Mouse (Mus musculus) intestine, embryonic 16.5 days (tissue): ENCODE measurements at regions not wholly inside any gene's neighbourhood (a gene's known extent, or its start where the extent isn't known, plus 50 kb on each side); places are given as distances from the start of the nearest gene placed in this dataset.
A peak's percentile ranks its signal among the peaks of the same experiment; 100 is the strongest.

Experiments used
- ATAC-seq: fragments of 200-750 bp; cut with Nextera tagmentation; 2 replicates; pipeline ENCODE4 v1.8.0; 2017; ENCODE audit warnings: moderate TSS enrichment, moderate library complexity
- H3K27ac ChIP-seq: fragments of 300-500 bp; sonication (generic); 2 replicates; pipeline ENCODE4 v1.5.1; 2014; ENCODE audit warnings: mild to moderate bottlenecking, low read length
- H3K27me3 ChIP-seq: fragments of 300-500 bp; sonication (generic); replicated peaks from 2 replicates; pipeline ENCODE4 v1.6.1; 2014; ENCODE audit warnings: low read length, control low read depth, mixed read lengths; ENCODE audit not compliant: control insufficient read depth, insufficient read depth
- H3K36me3 ChIP-seq: fragments of 300-500 bp; sonication (generic); 2 replicates; pipeline ENCODE4 v1.6.1; 2014; ENCODE audit warnings: low read length, control low read depth; ENCODE audit not compliant: control insufficient read depth, insufficient read depth
- H3K4me1 ChIP-seq: fragments of 300-500 bp; sonication (generic); 2 replicates; pipeline ENCODE4 v1.6.1; 2014; ENCODE audit warnings: low read length, control low read depth, mixed read lengths; ENCODE audit not compliant: control insufficient read depth, insufficient read depth
- H3K4me2 ChIP-seq: fragments of 300-500 bp; sonication (generic); 2 replicates; pipeline ENCODE4 v1.6.1; 2014; ENCODE audit warnings: low read depth, low read length, control low read depth
- H3K4me3 ChIP-seq: fragments of 300-500 bp; sonication (generic); 2 replicates; pipeline ENCODE4 v1.5.1; 2014; ENCODE audit warnings: mild to moderate bottlenecking, low read length
- H3K9ac ChIP-seq: fragments of 300-500 bp; sonication (generic); 2 replicates; pipeline ENCODE4 v1.6.1; 2014; ENCODE audit warnings: low read depth, low read length
- H3K9me3 ChIP-seq: fragments of 300-500 bp; sonication (generic); 2 replicates; pipeline ENCODE4 v1.6.1; 2016; ENCODE audit warnings: low read length, control low read depth; ENCODE audit not compliant: control insufficient read depth
- WGBS: fragments of 180-500 bp; shearing (Covaris S2); extraction: QIAGEN DNeasy Blood & Tissue Kit; methylation state at CpG from one replicate; pipeline ENCODE4 v1.1.7; 2014; 5-methylcytosine and 5-hydroxymethylcytosine counted together

GRCm38 (mm10) chr1:190398308-190398707, 227.8 kb upstream of the Prox1 start:
- no peaks in the 10 kb centered on the region for H3K9me3 ChIP-seq
- no peak overlapping the region for H3K9ac ChIP-seq
- no peaks in the 10 kb centered on the region for H3K36me3 ChIP-seq
- no peak overlapping the region for H3K4me3 ChIP-seq
- H3K27me3 ChIP-seq = no peaks in the 10 kb centered on the region
- WGBS = 42% methylated on average over 6 of the region's 6 CpGs
- no peaks in the 10 kb centered on the region for H3K4me1 ChIP-seq
- H3K27ac ChIP-seq = no peak overlapping the region
- ATAC-seq = no peak
- H3K4me2 ChIP-seq = no peak overlapping the region

DNA sequence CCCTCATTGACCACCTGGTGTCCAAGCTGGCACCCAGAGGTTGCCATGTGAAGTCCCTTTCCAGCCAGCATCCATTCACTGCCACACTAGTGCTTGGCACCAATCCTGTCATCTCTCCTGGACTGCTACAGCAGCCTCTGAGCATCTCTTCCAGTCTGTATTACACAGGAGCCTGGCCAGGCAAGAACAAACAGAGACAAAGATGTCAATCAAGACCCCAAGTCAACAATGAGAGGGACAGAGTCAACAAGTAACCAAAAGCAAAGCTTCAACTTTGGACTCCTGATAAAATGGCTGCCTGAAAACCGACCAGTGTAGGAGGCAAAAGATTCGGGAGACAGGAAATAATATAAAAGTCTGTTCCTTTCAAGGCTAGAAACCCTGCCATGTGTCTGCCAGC, 227.3 kb upstream of the Prox1 start:
- H3K27ac ChIP-seq = no peak overlapping the region
- no peak overlapping the region for H3K4me3 ChIP-seq
- H3K9ac ChIP-seq = no peak overlapping the region
- H3K9me3 ChIP-seq = no peaks in the 10 kb centered on the region
- H3K4me1 ChIP-seq = no peaks in the 10 kb centered on the region
- ATAC-seq = no peak
- WGBS = 33% methylated on average over 2 of the region's 2 CpGs
- no peak overlapping the region for H3K4me2 ChIP-seq
- H3K36me3 ChIP-seq = no peaks in the 10 kb centered on the region
- H3K27me3 ChIP-seq = no peaks in the 10 kb centered on the region

DNA sequence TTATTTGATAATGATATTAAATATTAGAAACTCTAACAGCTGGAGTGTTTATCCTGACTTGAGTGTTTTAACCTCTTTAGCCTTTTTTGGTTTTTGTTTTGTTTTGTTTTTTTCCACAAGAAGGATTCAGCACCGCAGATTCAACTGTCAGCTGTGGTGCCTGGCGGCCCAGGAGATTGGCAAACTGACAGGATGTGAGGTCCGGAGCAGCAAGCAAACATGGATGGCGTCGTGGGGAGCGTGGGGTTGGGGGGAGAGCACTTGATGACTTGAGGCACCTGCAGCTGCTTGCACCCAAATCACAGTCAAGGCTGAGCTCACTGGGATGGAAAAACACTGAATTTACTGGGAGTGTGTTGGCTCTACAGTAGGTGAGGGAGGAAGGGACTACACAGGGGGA, 222.5 kb upstream of the Prox1 start:
- 62% methylated on average over 6 of the region's 6 CpGs for WGBS
- ATAC-seq = no peak
- Histone ChIP-seq H3K9me3 (no peaks in the 10 kb centered on the region), H3K27me3 (no peaks in the 10 kb centered on the region), H3K9ac (no peak overlapping the region), H3K36me3 (no peaks in the 10 kb centered on the region), H3K4me1 (no peaks in the 10 kb centered on the region), H3K4me3 (no peak overlapping the region), H3K27ac (no peak overlapping the region), H3K4me2 (no peak overlapping the region)

DNA sequence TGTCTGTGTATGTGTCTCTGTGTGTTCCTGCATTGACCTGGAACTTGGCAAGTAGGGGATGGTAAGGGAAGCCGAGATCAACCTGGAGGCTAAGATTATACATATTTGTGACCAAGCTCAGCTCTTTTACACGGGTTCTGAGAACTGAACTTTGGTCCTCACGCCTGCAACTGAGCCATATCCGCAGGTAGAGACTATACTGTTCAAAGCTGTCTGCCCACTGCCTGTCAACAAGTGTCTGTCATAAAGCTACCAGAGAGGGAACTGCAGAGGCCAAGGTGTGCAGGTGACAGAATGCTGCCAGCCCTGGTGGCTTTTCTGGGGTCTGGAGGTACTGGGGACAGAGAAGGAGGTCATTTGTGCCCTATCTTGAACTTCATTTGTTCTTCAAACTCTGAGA, 218.3 kb upstream of the Prox1 start:
- H3K4me2 ChIP-seq = no peak overlapping the region
- H3K9ac ChIP-seq = no peak overlapping the region
- ATAC-seq = peak; percentile 81
- no peak overlapping the region for H3K27ac ChIP-seq
- no peak overlapping the region for H3K4me3 ChIP-seq
- H3K27me3 ChIP-seq = no peaks in the 10 kb centered on the region
- H3K36me3 ChIP-seq = no peaks in the 10 kb centered on the region
- H3K4me1 ChIP-seq = no peaks in the 10 kb centered on the region
- H3K9me3 ChIP-seq = no peaks in the 10 kb centered on the region
- 76% methylated on average over 4 of the region's 4 CpGs for WGBS

DNA sequence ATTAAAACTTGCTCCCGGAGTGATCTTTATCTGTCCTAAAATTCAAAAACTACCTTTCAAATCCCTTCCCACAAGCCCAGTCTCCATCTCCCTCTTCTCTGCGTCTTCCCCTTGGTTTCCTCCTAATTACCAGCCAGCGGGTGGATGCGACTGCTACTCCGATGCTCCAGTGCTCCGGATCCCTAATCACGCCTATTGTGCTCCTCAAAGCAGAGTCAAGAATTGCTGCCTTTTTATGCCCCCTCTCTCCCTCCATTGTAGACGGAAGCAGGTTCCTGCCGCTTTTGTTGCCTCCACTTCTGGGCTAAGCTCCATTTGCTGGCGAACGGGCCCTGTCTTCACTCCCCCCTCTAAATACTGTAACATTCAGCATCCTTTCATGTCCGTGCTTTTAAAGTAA, 214.0 kb upstream of the Prox1 start:
- H3K4me3 ChIP-seq = no peak overlapping the region
- H3K9ac ChIP-seq = no peak overlapping the region
- H3K4me2 ChIP-seq = no peak overlapping the region
- 73% methylated on average over 12 of the region's 12 CpGs for WGBS
- no peak for ATAC-seq
- H3K4me1 ChIP-seq = no peaks in the 10 kb centered on the region
- no peaks in the 10 kb centered on the region for H3K9me3 ChIP-seq
- no peaks in the 10 kb centered on the region for H3K27me3 ChIP-seq
- no peak overlapping the region for H3K27ac ChIP-seq
- no peaks in the 10 kb centered on the region for H3K36me3 ChIP-seq

- ATAC-seq = no peak
- H3K36me3 ChIP-seq = no peaks in the 10 kb centered on the region
- no peaks in the 10 kb centered on the region for H3K9me3 ChIP-seq
- H3K4me1 ChIP-seq = no peaks in the 10 kb centered on the region
- no peak overlapping the region for H3K27ac ChIP-seq
- no peaks in the 10 kb centered on the region for H3K27me3 ChIP-seq
- H3K4me2 ChIP-seq = no peak overlapping the region
- H3K4me3 ChIP-seq = no peak overlapping the region
- 78% methylated on average over 10 of the region's 10 CpGs for WGBS
- H3K9ac ChIP-seq = no peak overlapping the region
These were observed 212.8 kb upstream of the Prox1 start for GRCm38 (mm10) chr1:190383256-190383838.

- no peak overlapping the region for H3K9ac ChIP-seq
- H3K27ac ChIP-seq = no peak overlapping the region
- H3K4me2 ChIP-seq = no peak overlapping the region
- H3K27me3 ChIP-seq = no peaks in the 10 kb centered on the region
- WGBS = 50% methylated on average over 10 of the region's 10 CpGs
- H3K4me1 ChIP-seq = no peaks in the 10 kb centered on the region
- no peak for ATAC-seq
- H3K4me3 ChIP-seq = no peak overlapping the region
- H3K9me3 ChIP-seq = no peaks in the 10 kb centered on the region
- H3K36me3 ChIP-seq = no peaks in the 10 kb centered on the region
These were observed 209.6 kb upstream of the Prox1 start for GRCm38 (mm10) chr1:190380151-190380550.

DNA sequence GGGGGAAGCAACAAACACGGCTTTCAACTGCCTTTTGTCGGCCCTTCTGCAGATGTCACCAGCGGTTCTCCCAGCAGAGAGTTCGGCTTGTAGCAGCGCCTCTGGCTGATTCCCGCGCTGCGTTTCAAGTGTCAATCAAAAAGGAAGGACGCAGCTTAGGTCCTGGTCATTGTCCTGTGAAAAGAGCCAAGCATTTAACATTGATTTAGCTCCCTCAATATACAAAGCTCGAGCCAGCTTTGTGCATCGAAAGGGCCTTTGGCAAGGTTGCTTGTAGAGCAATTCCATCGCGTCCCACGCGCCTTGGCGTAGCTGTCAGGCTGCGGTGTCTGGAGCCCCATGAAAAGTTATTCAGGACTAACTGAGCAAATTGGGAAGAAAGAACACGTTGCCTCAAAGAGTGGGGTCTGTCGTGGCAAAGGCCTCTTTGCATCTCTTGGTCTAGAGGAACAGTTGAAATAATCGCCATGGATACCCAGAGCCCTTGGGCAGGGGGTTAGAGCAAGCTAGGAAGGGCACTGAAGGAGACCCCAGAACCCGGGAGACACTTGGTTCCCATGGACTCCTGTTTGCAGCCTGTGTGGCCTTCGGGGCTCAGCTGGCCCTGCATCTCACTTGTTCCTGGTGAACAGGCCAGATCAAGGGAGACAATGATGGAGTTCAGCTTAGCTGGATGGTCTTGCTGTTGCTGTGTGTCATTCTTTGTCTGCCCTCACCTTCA, 204.8 kb upstream of the Prox1 start:
- no peaks in the 10 kb centered on the region for H3K9me3 ChIP-seq
- no peak for ATAC-seq
- 0 out of 2 replicates have a peak, but pooled peaks cover 4% of the 10 kb centered on the region for H3K4me1 ChIP-seq
- 69% methylated on average over 22 of the region's 22 CpGs for WGBS
- H3K4me3 ChIP-seq = no peak overlapping the region
- no peak overlapping the region for H3K4me2 ChIP-seq
- H3K27me3 ChIP-seq = no peaks in the 10 kb centered on the region
- H3K36me3 ChIP-seq = no peaks in the 10 kb centered on the region
- H3K27ac ChIP-seq = no peak overlapping the region
- H3K9ac ChIP-seq = no peak overlapping the region

DNA sequence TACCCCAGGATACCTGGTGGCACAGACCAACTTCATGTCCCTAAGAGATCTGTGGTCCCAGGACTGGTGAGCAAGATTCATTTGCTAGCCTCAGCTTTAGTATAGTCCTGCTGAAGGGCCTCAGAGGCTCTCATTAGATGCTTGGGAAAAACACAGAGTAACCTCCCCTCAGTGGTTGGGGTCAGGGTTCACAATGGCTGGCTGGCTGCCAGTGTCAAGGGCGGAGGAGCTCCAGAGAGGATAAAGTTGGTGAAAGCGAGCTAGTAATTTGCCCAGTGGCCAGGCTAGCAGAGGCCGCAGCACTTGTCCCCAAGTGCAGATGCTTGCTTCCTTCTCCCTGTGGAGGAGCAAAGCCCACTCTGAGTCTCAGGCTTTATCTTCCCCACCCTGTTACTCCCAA, 203.8 kb upstream of the Prox1 start:
- no peaks in the 10 kb centered on the region for H3K36me3 ChIP-seq
- no peak overlapping the region for H3K9ac ChIP-seq
- H3K9me3 ChIP-seq = no peaks in the 10 kb centered on the region
- H3K27me3 ChIP-seq = no peaks in the 10 kb centered on the region
- 0 out of 2 replicates have a peak, but pooled peaks cover 4% of the 10 kb centered on the region for H3K4me1 ChIP-seq
- 44% methylated on average over 3 of the region's 3 CpGs for WGBS
- ATAC-seq = peak; percentile 85
- H3K4me2 ChIP-seq = no peak overlapping the region
- no peak overlapping the region for H3K27ac ChIP-seq
- H3K4me3 ChIP-seq = no peak overlapping the region

DNA sequence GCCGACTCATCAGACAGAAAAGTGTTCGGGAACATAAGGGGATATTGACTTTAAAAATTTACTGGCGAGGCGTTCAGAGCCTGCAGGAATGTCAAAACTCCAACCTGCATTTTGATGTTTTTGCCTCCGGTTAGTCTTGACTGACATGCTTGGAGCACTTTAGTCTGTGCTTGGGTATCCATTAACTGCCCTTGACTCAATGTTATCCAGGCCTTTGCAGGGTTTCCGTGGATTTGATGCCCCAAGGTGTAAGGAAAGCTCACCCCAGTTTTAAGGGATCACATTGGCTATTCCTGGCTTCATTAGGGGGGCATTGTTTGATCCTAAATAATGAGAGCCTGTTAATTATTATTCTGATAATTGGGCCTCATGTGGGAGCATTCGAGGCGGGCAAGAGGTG, 196.1 kb upstream of the Prox1 start:
- no peak overlapping the region for H3K9ac ChIP-seq
- H3K9me3 ChIP-seq = no peaks in the 10 kb centered on the region
- H3K4me3 ChIP-seq = no peak overlapping the region
- no peaks in the 10 kb centered on the region for H3K36me3 ChIP-seq
- no peaks in the 10 kb centered on the region for H3K27me3 ChIP-seq
- 63% methylated on average over 8 of the region's 8 CpGs for WGBS
- H3K27ac ChIP-seq = no peak overlapping the region
- H3K4me1 ChIP-seq = no peaks in the 10 kb centered on the region
- ATAC-seq = no peak
- no peak overlapping the region for H3K4me2 ChIP-seq
